Comparison of ENCODE assay signal across 14 mouse cellular contexts in the genomic region with DNA sequence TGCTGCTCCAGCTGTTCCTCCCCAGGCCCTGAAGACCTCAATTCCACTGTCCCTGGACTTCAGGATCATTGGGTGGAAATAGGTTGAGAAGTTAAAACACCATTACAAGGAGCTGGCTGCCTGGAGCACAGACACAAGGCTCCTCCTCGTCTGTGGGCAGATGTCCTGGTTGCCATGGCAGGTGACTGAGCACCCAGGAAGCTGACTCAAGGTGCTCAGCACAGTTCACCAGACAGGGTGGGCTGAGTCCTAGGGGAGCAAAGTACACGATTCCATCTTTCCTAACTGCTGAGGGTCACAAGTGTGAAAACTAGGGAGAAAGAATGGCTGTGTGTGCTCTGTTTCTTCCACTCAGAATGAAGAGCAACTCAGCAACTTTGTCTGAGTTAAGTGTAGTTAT.
"Had no signal": no experiment of that assay in that cellular context is flagged by ENCODE, and none has a peak within 500 bp of the region (broad histone marks: within the 10 kb centered on the region; RNA-seq: fewer than 3 reads in every experiment).

No protein-coding gene starts in this region.

- H3K9me3 ChIP-seq: liver, embryonic 12.5 days; midbrain, embryonic 10.5 days; neural tube, embryonic 15.5 days had no signal

- ATAC-seq: liver, embryonic 12.5 days had no signal

- H3K4me3 ChIP-seq: liver, embryonic 12.5 days; midbrain, embryonic 10.5 days; myocyte; neural tube, embryonic 15.5 days had no signal

- DNase-seq: layer of hippocampus, adult 9-11 months; layer of hippocampus, postnatal 36 days; lung, embryonic 14.5 days; lung, postnatal 10 days; lung, postnatal 4 days; midbrain, embryonic 14.5 days; retina, postnatal 1 day; right cerebral cortex, postnatal 4 days; spleen, adult 18-20 months; thymus, postnatal 4 days had no signal

- H3K27ac ChIP-seq: liver, embryonic 12.5 days; midbrain, embryonic 10.5 days; neural tube, embryonic 15.5 days had no signal

- H3K4me1 ChIP-seq: midbrain, embryonic 10.5 days had no signal

- H3K4me2 ChIP-seq: liver, embryonic 12.5 days; lung, embryonic 14.5 days; neural tube, embryonic 15.5 days had no signal

- H3K27me3 ChIP-seq: liver, embryonic 12.5 days; neural tube, embryonic 15.5 days had no signal

- H3K9ac ChIP-seq: liver, embryonic 12.5 days; lung, embryonic 14.5 days; neural tube, embryonic 15.5 days had no signal
